Mouse (Mus musculus): ENCODE measurements around the gene Selenoo. TPM values are rescaled to one million over a fixed set of nuclear protein-coding genes. Genes with fewer than 3 reads are reported as not detected.

Selenoo gene
- polyA plus RNA-seq, 1 experiment from 2014 or later: 10.4 TPM

DNA sequence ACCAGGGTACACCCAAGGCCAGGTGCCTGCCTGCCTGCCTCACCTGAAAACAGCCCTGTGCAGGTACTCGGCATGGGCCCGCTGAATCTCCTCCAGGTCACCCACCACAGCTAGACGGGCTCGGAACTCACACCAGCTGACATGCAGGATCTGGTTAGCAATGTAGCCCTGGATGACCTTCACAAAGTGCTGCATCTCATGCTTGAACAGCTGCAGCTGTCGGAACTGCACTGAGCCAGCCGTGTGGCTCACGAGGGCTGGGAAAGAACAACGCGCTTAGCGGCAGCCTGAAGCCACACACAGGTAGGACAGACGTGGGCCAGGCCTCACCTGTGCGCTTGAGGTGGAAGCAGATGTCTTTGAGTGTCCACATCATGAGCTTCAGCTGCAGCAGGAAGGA lies 11.9 kb downstream of the Selenoo start:
- ATAC-seq: no peak
- Histone ChIP-seq H3K4me1 (replicated peaks; ENCODE audit: control insufficient read depth, insufficient read depth, low read length) (no peaks in the 10 kb centered on the region), H3K9me3 (ENCODE audit: control insufficient read depth) (no peaks in the 10 kb centered on the region)

DNA sequence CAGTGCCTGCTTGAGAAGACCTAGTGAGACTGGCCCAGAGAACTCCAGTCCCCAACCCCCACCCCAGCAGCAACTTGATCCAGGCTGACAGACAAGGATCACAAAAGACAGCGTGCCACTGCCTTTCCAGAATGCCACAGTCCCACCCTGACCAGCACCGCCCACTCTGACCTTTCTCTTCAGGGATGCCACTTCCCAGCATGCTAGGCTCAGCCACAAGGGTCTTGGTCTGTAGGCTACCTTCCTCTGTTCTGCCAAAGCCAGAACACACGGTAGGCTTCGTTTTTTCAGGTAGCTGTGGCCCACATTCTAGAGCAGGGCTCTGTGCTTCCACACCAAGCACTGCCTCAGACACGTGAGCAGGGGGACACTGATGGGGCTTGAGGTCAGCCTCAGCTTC lies 13.8 kb downstream of the Selenoo start:
- no peak overlapping the region for H3K27ac ChIP-seq (ENCODE audit: low read depth, low read length)
- H3K9ac ChIP-seq (ENCODE audit: low read depth, low read length): no peak overlapping the region
- 80% methylated on average over 5 of the region's 5 CpGs for WGBS
- no peak overlapping the region for H3K4me3 ChIP-seq (ENCODE audit: low read depth, low read length)
- peaks cover 93% of the 10 kb centered on the region for H3K36me3 ChIP-seq (ENCODE audit: control insufficient read depth, insufficient read depth)
- H3K27me3 ChIP-seq (replicated peaks; ENCODE audit: control insufficient read depth, insufficient read depth, low read length): no peaks in the 10 kb centered on the region
- H3K4me2 ChIP-seq (replicated peaks; ENCODE audit: low read depth): no peak overlapping the region
- no peak for TF ChIP-seq CTCF (IDR thresholded peaks at IDR 0.05; ENCODE audit: low read depth)
- no peaks in the 10 kb centered on the region for H3K9me3 ChIP-seq (ENCODE audit: control insufficient read depth)
- no peaks in the 10 kb centered on the region for H3K4me1 ChIP-seq (replicated peaks; ENCODE audit: control insufficient read depth, insufficient read depth, low read length)
- no peak for ATAC-seq

More for the DNA sequence above, 11.9 kb downstream of the Selenoo start:
- no peak overlapping the region for H3K27ac ChIP-seq (ENCODE audit: low read depth, low read length)
- 86% methylated on average over 12 of the region's 12 CpGs for WGBS
- peaks cover 95% of the 10 kb centered on the region for H3K36me3 ChIP-seq (ENCODE audit: control insufficient read depth, insufficient read depth)
- H3K4me3 ChIP-seq (ENCODE audit: low read depth, low read length): no peak overlapping the region
- no peak overlapping the region for H3K9ac ChIP-seq (ENCODE audit: low read depth, low read length)
- H3K4me2 ChIP-seq (replicated peaks; ENCODE audit: low read depth): no peak overlapping the region
- TF ChIP-seq CTCF (IDR thresholded peaks at IDR 0.05; ENCODE audit: low read depth): no peak
- H3K27me3 ChIP-seq (replicated peaks; ENCODE audit: control insufficient read depth, insufficient read depth, low read length): no peaks in the 10 kb centered on the region

DNA sequence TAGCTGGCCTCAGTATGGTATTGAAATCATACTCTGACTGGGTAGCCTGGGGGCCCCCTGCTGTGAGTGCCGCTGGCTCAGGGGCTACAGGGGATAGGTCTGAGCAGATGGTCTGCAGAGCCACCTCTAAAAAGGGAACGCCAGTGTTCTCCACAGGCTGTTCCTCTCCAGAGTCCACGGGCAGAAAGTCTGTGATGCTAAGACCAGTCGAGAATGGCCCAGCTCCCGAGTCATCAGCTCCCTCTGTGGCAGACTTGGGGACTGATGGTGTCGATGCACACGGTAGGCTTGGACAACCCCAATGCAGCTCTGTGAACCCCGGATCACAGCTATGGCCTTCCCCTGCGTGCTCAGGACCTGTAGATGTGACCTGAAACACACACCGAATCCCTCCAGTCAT lies 15.0 kb downstream of the Selenoo start:
- 88% methylated on average over 10 of the region's 10 CpGs for WGBS
- no peak for TF ChIP-seq CTCF (IDR thresholded peaks at IDR 0.05; ENCODE audit: low read depth)
- Histone ChIP-seq H3K4me2 (replicated peaks; ENCODE audit: low read depth) (no peak overlapping the region), H3K36me3 (ENCODE audit: control insufficient read depth, insufficient read depth) (peaks cover 93% of the 10 kb centered on the region), H3K27me3 (replicated peaks; ENCODE audit: control insufficient read depth, insufficient read depth, low read length) (no peaks in the 10 kb centered on the region), H3K9me3 (ENCODE audit: control insufficient read depth) (no peaks in the 10 kb centered on the region), H3K9ac (ENCODE audit: low read depth, low read length) (no peak overlapping the region), H3K4me1 (replicated peaks; ENCODE audit: control insufficient read depth, insufficient read depth, low read length) (no peaks in the 10 kb centered on the region), H3K4me3 (ENCODE audit: low read depth, low read length) (no peak overlapping the region), H3K27ac (ENCODE audit: low read depth, low read length) (no peak overlapping the region)
- no peak for ATAC-seq

DNA sequence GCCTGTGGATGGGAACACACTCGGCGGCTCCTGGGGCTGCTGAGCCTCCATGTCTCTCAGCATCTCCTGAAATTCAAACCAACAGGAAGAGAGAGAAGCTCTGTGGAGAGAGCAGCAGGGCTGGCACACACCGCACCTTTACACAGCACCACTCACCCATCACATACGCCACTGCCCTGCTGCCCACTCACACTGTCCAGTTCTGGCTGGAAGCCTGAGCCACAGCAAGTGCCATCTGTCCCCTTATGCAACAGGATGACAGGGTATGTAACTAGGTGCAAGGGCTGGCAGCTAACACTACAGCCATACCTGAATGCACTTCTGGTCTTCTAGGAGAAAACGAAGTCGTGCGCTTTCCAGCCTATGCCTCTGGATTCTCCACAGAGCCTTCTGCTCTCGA lies 15.5 kb downstream of the Selenoo start:
- 93% methylated on average over 8 of the region's 8 CpGs for WGBS
- peaks cover 93% of the 10 kb centered on the region for H3K36me3 ChIP-seq (ENCODE audit: control insufficient read depth, insufficient read depth)

DNA sequence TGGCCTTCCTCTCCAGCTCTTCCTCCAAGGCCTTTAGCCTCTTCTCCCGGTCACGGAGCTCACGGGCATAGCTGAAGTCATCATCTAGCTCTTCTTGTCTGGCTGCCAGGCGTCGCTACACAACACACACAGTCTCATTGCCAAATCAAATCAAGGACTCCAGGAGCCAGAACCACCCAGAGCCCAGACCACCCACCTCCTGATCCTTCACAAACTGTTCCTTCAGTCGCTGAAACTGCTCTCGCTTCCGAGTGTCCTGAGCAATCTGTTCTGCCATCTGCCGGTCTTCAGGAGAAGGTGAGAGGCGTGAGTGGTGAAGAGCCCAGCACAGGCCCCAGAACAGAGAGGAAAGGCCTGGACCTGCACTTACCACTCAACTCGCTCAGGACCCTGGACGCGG lies 17.2 kb downstream of the Selenoo start:
- Histone ChIP-seq H3K36me3 (ENCODE audit: control insufficient read depth, insufficient read depth) (peaks cover 91% of the 10 kb centered on the region), H3K4me2 (replicated peaks; ENCODE audit: low read depth) (no peak overlapping the region), H3K4me1 (replicated peaks; ENCODE audit: control insufficient read depth, insufficient read depth, low read length) (no peaks in the 10 kb centered on the region), H3K9me3 (ENCODE audit: control insufficient read depth) (no peaks in the 10 kb centered on the region), H3K27ac (ENCODE audit: low read depth, low read length) (no peak overlapping the region), H3K27me3 (replicated peaks; ENCODE audit: control insufficient read depth, insufficient read depth, low read length) (no peaks in the 10 kb centered on the region), H3K4me3 (ENCODE audit: low read depth, low read length) (no peak overlapping the region), H3K9ac (ENCODE audit: low read depth, low read length) (no peak overlapping the region)
- WGBS: 89% methylated on average over 13 of the region's 13 CpGs
- no peak for TF ChIP-seq CTCF (IDR thresholded peaks at IDR 0.05; ENCODE audit: low read depth)
- ATAC-seq: no peak

More for the DNA sequence above, 15.5 kb downstream of the Selenoo start:
- Histone ChIP-seq H3K9ac (ENCODE audit: low read depth, low read length) (no peak overlapping the region), H3K4me3 (ENCODE audit: low read depth, low read length) (no peak overlapping the region), H3K4me1 (replicated peaks; ENCODE audit: control insufficient read depth, insufficient read depth, low read length) (no peaks in the 10 kb centered on the region), H3K4me2 (replicated peaks; ENCODE audit: low read depth) (no peak overlapping the region), H3K9me3 (ENCODE audit: control insufficient read depth) (no peaks in the 10 kb centered on the region), H3K27ac (ENCODE audit: low read depth, low read length) (no peak overlapping the region), H3K27me3 (replicated peaks; ENCODE audit: control insufficient read depth, insufficient read depth, low read length) (no peaks in the 10 kb centered on the region)
- no peak for ATAC-seq
- TF ChIP-seq CTCF (IDR thresholded peaks at IDR 0.05; ENCODE audit: low read depth): no peak

DNA sequence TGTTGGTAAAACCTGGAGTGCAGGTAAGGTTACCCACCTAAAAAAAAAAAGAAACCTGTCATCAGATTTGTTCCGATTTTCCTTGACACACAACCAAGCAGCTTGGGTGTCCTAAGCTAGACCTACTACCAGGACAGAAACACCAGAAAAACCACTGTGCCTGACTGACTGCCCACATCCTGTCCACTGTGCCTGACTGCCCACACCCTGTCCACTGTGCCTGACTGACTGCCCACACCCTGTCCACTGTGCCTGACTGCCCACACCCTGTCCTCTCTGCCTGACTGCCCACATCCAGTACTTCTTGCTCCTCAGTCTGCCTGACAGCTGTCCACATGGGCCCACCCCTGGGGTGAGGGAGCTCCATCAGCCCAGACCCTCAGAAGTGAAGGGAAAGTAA lies 18.1 kb downstream of the Selenoo start:
- no peak for TF ChIP-seq CTCF (IDR thresholded peaks at IDR 0.05; ENCODE audit: low read depth)

DNA sequence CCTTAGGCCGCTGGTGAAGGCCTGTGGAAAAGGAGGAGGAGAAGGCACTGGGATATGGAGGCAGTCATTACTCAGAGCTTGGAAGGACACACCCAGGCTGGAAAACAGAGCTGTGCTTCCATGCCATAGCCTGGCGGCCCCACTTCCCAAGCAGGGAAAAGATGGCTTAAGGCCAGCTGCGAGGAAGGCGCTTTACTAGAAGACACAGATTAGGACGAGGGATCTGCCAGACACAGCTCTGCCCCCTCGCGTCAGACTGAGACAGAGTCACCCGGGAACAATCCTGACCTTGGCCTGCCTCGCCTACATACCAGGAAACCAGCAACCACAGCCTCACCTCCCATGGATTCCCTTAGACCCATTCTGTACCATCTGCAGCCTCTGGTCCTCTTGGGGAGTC lies 21.3 kb downstream of the Selenoo start:
- no peak overlapping the region for H3K9ac ChIP-seq (ENCODE audit: low read depth, low read length)
- H3K27me3 ChIP-seq (replicated peaks; ENCODE audit: control insufficient read depth, insufficient read depth, low read length): no peaks in the 10 kb centered on the region
- peak; percentile 42 for TF ChIP-seq CTCF (IDR thresholded peaks at IDR 0.05; ENCODE audit: low read depth)
- H3K36me3 ChIP-seq (ENCODE audit: control insufficient read depth, insufficient read depth): peaks cover 79% of the 10 kb centered on the region
- H3K4me1 ChIP-seq (replicated peaks; ENCODE audit: control insufficient read depth, insufficient read depth, low read length): no peaks in the 10 kb centered on the region
- no peak overlapping the region for H3K4me2 ChIP-seq (replicated peaks; ENCODE audit: low read depth)
- H3K4me3 ChIP-seq (ENCODE audit: low read depth, low read length): no peak overlapping the region
- no peaks in the 10 kb centered on the region for H3K9me3 ChIP-seq (ENCODE audit: control insufficient read depth)
- H3K27ac ChIP-seq (ENCODE audit: low read depth, low read length): no peak overlapping the region
- ATAC-seq: no peak
- 63% methylated on average over 9 of the region's 9 CpGs for WGBS

More for the DNA sequence above, 18.1 kb downstream of the Selenoo start:
- H3K36me3 ChIP-seq (ENCODE audit: control insufficient read depth, insufficient read depth): peaks cover 90% of the 10 kb centered on the region
- H3K27ac ChIP-seq (ENCODE audit: low read depth, low read length): no peak overlapping the region
- H3K4me1 ChIP-seq (replicated peaks; ENCODE audit: control insufficient read depth, insufficient read depth, low read length): no peaks in the 10 kb centered on the region
- no peaks in the 10 kb centered on the region for H3K27me3 ChIP-seq (replicated peaks; ENCODE audit: control insufficient read depth, insufficient read depth, low read length)
- ATAC-seq: no peak
- no peak overlapping the region for H3K4me2 ChIP-seq (replicated peaks; ENCODE audit: low read depth)
- H3K9me3 ChIP-seq (ENCODE audit: control insufficient read depth): no peaks in the 10 kb centered on the region
- H3K4me3 ChIP-seq (ENCODE audit: low read depth, low read length): no peak overlapping the region
- 90% methylated on average over 1 of the region's 1 CpGs for WGBS
- H3K9ac ChIP-seq (ENCODE audit: low read depth, low read length): no peak overlapping the region

Data from intestine, postnatal 0 days (tissue).